Mouse (Mus musculus) heart, postnatal 25 days (tissue): Measurements from ENCODE around the gene Slc19a3. TPM values are rescaled to one million over a fixed set of nuclear protein-coding genes. Genes with fewer than 3 reads are reported as not detected.

Experiments used
- total RNA-seq, 2 experiments: library from RNA; stranded (reverse); gene quantifications; 2 replicates each; pipeline ENCODE4 v1.2.3; 2021

Slc19a3 gene
- total RNA-seq, 2 experiments from 2014 or later, result 0.29 to 0.45 TPM

Other genes starting within 250 kb of the Slc19a3 start
- 10 to 100 TPM; 30.7 to 32.2 TPM for gene Agfg1, start 199.0 kb downstream of the Slc19a3 start, total RNA-seq
- not detected for gene A030005L19Rik, start 125.1 kb downstream of the Slc19a3 start, total RNA-seq
- not detected for gene A030014E15Rik, start 113.5 kb downstream of the Slc19a3 start, total RNA-seq
- not detected for gene Gm6217, start 107.0 kb downstream of the Slc19a3 start, total RNA-seq
- gene A030003K21Rik, start 95.1 kb downstream of the Slc19a3 start, total RNA-seq, result not detected
- not detected for gene Gm7544, start 82.4 kb downstream of the Slc19a3 start, total RNA-seq
- gene Gm47955, start 78.2 kb downstream of the Slc19a3 start, total RNA-seq, result not detected
- gene Gm47959, start 37.9 kb downstream of the Slc19a3 start, total RNA-seq, result not detected
- gene Krtap28-10, start 4.0 kb upstream of the Slc19a3 start, total RNA-seq, result not detected
- gene Gm47969, start 6.5 kb upstream of the Slc19a3 start, total RNA-seq, result not detected
- not detected for gene A030005K14Rik, start 20.9 kb upstream of the Slc19a3 start, total RNA-seq
- gene Krtap28-13, start 22.5 kb upstream of the Slc19a3 start, total RNA-seq, result not detected
- not detected for gene Ccl20, start 78.3 kb upstream of the Slc19a3 start, total RNA-seq
- gene Daw1, start 121.3 kb upstream of the Slc19a3 start, total RNA-seq, result not detected